Mouse (Mus musculus): ENCODE measurements at regions not wholly inside any gene's neighbourhood (a gene's known extent, or its start where the extent isn't known, plus 50 kb on each side); places are given as distances from the start of the nearest gene placed in this dataset.

DNA sequence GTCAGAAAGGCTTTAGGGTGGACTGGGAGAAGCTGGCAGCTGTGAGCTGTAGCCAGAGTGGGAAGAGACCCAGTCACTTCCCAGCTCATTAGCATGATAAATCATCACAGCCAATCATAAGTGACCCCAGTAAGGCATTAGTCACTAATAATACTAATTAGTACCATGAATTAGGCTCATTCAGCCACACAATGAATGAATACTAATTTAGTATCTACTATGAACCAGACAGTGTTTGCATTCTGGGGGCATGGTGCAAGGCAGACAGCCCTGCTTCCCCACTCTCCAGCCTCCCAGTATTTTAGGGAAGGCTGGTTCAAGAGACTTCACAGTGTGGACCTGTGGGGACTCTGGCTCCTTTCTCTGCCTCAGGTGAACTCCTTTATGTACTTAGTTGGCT, 523.7 kb downstream of the Tbc1d22a start:
- TF ChIP-seq POLR2A (IDR thresholded peaks at IDR 0.05; ENCODE audit: insufficient read depth, low read depth, low read length) (no peak), CTCF (IDR thresholded peaks at IDR 0.05; ENCODE audit: insufficient read depth, low read depth, low read length) (no peak)
